8 mouse cellular contexts compared by ENCODE assay signal in genomic region chr3:135422232-135422855, GRCm38 (mm10). TPM values are rescaled to one million over a fixed set of nuclear protein-coding genes. Genes with fewer than 3 reads are reported as not detected.
DNase-seq lines count a peak whose midpoint lies in the region; ATAC-seq and TF ChIP-seq lines count a peak whose summit lies in the region.

No protein-coding gene starts in this region.

- H3K27ac ChIP-seq in liver, adult 2 months (replicated peaks; ENCODE audit: insufficient read depth, low read depth, low read length) = peak overlapping the region; percentile 75
- peak overlapping the region; percentile 87; the same call in 1 of the 2 replicates for H3K27ac ChIP-seq in embryonic facial prominence, embryonic 11.5 days (replicated peaks; ENCODE audit: low read depth, low read length)
- H3K27ac ChIP-seq in intestine, embryonic 15.5 days = peak overlapping the region; percentile 97
- peak overlapping the region; percentile 96 for H3K27ac ChIP-seq in neural tube, embryonic 13.5 days (replicated peaks)

- TF ChIP-seq POLR2A in liver, adult 2 months (IDR thresholded peaks at IDR 0.05; ENCODE audit: extremely low read depth, insufficient read depth, low read length) = no peak

- WGBS in liver, adult 2 months = 5% methylated on average over 8 of the region's 8 CpGs
- WGBS in embryonic facial prominence, embryonic 11.5 days = 29% methylated on average over 8 of the region's 8 CpGs
- WGBS in intestine, embryonic 15.5 days = 16% methylated on average over 8 of the region's 8 CpGs
- 31% methylated on average over 8 of the region's 8 CpGs for WGBS in neural tube, embryonic 13.5 days

- peaks cover 10% of the 10 kb centered on the region; the same call in 1 of the 2 replicates for H3K79me2 ChIP-seq in liver, adult 2 months (ENCODE audit: control insufficient read depth, insufficient read depth, low read length)

- ATAC-seq in embryonic facial prominence, embryonic 11.5 days (replicated peaks; ENCODE audit: insufficient number of reproducible peaks, low FRiP score, low TSS enrichment, low read depth) = no peak
- ATAC-seq in intestine, embryonic 15.5 days = peak; percentile 1; the same call in 1 of the 2 replicates
- no peak; the same call in 1 of the 2 replicates for ATAC-seq in neural tube, embryonic 13.5 days (ENCODE audit: low read depth)

- no peak for TF ChIP-seq CTCF in liver, adult 2 months (IDR thresholded peaks at IDR 0.05; ENCODE audit: low read depth, low read length)

- H3K27me3 ChIP-seq in liver, adult 2 months (ENCODE audit: control insufficient read depth, insufficient read depth, low read length) = no peaks in the 10 kb centered on the region
- no peaks in the 10 kb centered on the region for H3K27me3 ChIP-seq in embryonic facial prominence, embryonic 11.5 days (ENCODE audit: control insufficient read depth, insufficient read depth, low read length)
- H3K27me3 ChIP-seq in intestine, embryonic 15.5 days (replicated peaks) = no peaks in the 10 kb centered on the region
- no peaks in the 10 kb centered on the region for H3K27me3 ChIP-seq in neural tube, embryonic 13.5 days

- H3K36me3 ChIP-seq in liver, adult 2 months (ENCODE audit: control insufficient read depth, insufficient read depth, low read length) = no peaks in the 10 kb centered on the region
- no peaks in the 10 kb centered on the region for H3K36me3 ChIP-seq in embryonic facial prominence, embryonic 11.5 days (replicated peaks; ENCODE audit: control insufficient read depth, insufficient read depth, low read depth, low read length)
- H3K36me3 ChIP-seq in intestine, embryonic 15.5 days = no peaks in the 10 kb centered on the region
- H3K36me3 ChIP-seq in neural tube, embryonic 13.5 days = no peaks in the 10 kb centered on the region

- intact Hi-C loops in gastrocnemius, postnatal 14 days (cut with DNase I; ENCODE audit: low total_unique reads) = no loop called here

- H3K4me1 ChIP-seq in liver, adult 2 months (ENCODE audit: control insufficient read depth, insufficient read depth, low read length) = peaks cover 4% of the 10 kb centered on the region; the same call in 1 of the 2 replicates
- H3K4me1 ChIP-seq in embryonic facial prominence, embryonic 11.5 days (ENCODE audit: control insufficient read depth, insufficient read depth, low read length) = no peaks in the 10 kb centered on the region
- H3K4me1 ChIP-seq in intestine, embryonic 15.5 days (replicated peaks) = peaks cover 3% of the 10 kb centered on the region; the same call in 1 of the 2 replicates
- peaks cover 25% of the 10 kb centered on the region for H3K4me1 ChIP-seq in neural tube, embryonic 13.5 days (replicated peaks)

- peak overlapping the region; percentile 72 for H3K4me3 ChIP-seq in liver, adult 2 months (ENCODE audit: insufficient read depth, low read depth, low read length)
- peak overlapping the region; percentile 68 for H3K4me3 ChIP-seq in embryonic facial prominence, embryonic 11.5 days (ENCODE audit: low read depth, low read length)
- peak overlapping the region; percentile 80 for H3K4me3 ChIP-seq in intestine, embryonic 15.5 days (replicated peaks)
- H3K4me3 ChIP-seq in neural tube, embryonic 13.5 days = peak overlapping the region; percentile 57

- peak overlapping the region; percentile 83 for H3K9ac ChIP-seq in liver, adult 2 months (ENCODE audit: low read depth, low read length)
- H3K9ac ChIP-seq in embryonic facial prominence, embryonic 11.5 days (replicated peaks; ENCODE audit: low read length) = peak overlapping the region; percentile 84
- peak overlapping the region; percentile 86 for H3K9ac ChIP-seq in intestine, embryonic 15.5 days
- H3K9ac ChIP-seq in neural tube, embryonic 13.5 days = peak overlapping the region; percentile 72

- H3K9me3 ChIP-seq in embryonic facial prominence, embryonic 11.5 days (replicated peaks; ENCODE audit: control insufficient read depth, low read length) = no peaks in the 10 kb centered on the region
- H3K9me3 ChIP-seq in intestine, embryonic 15.5 days = no peaks in the 10 kb centered on the region
- no peaks in the 10 kb centered on the region for H3K9me3 ChIP-seq in neural tube, embryonic 13.5 days

- no peak for DNase-seq in liver, adult 2 months (ENCODE audit: extremely low read depth, low read depth, low spot score)
- DNase-seq in liver = no peak
- no peak for DNase-seq in embryonic facial prominence, embryonic 11.5 days (ENCODE audit: low spot score)
- no peak for DNase-seq in gastrocnemius, postnatal 14 days
- no peak for DNase-seq in ovary, adult 18-20 months (ENCODE audit: low spot score)
- DNase-seq in urinary bladder, postnatal 14 days (ENCODE audit: low spot score) = no peak

- peak overlapping the region; percentile 53 for H3K4me2 ChIP-seq in embryonic facial prominence, embryonic 11.5 days (ENCODE audit: low read depth, low read length)
- H3K4me2 ChIP-seq in intestine, embryonic 15.5 days (replicated peaks) = peak overlapping the region; percentile 70
- H3K4me2 ChIP-seq in neural tube, embryonic 13.5 days = peak overlapping the region; percentile 62

RNA-seq across cellular contexts. Expression of gene Cisd2, which starts 1.4 kb away (rescaled TPM):
- total RNA-seq in liver, adult 2 months (2014; rRNA removed) = 17.4 and 20.5 TPM in 2 replicates
- 19.2 and 23.1 TPM in 2 replicates for polyA plus RNA-seq in liver, adult 2 months (2012; rRNA removed)
- polyA plus RNA-seq in embryonic facial prominence, embryonic 11.5 days (2014; fragmentation: Nextera tagmentation; extraction: Ambion mirVana) = 59.1 and 62.8 TPM in 2 replicates
- 61.9 and 62.9 TPM in 2 replicates for polyA plus RNA-seq in intestine, embryonic 15.5 days (2015; fragmentation: Nextera tagmentation; extraction: Ambion mirVana)
- polyA plus RNA-seq in neural tube, embryonic 13.5 days (2015; fragmentation: Nextera tagmentation; extraction: Ambion mirVana) = 70.2 and 74.2 TPM in 2 replicates
- total RNA-seq in gastrocnemius, postnatal 14 days (2021) = 10 to 100 TPM; 20.0 to 21.0 TPM

RNA-seq across cellular contexts. Expression of gene Ube2d3, which starts 15.6 kb away (rescaled TPM):
- 230 and 243 TPM in 2 replicates for total RNA-seq in liver, adult 2 months (2014; rRNA removed)
- 210 and 283 TPM in 2 replicates for polyA plus RNA-seq in liver, adult 2 months (2012; rRNA removed)
- polyA plus RNA-seq in embryonic facial prominence, embryonic 11.5 days (2014; fragmentation: Nextera tagmentation; extraction: Ambion mirVana) = 676 and 720 TPM in 2 replicates
- 483 and 535 TPM in 2 replicates for polyA plus RNA-seq in intestine, embryonic 15.5 days (2015; fragmentation: Nextera tagmentation; extraction: Ambion mirVana)
- 425 and 477 TPM in 2 replicates for polyA plus RNA-seq in neural tube, embryonic 13.5 days (2015; fragmentation: Nextera tagmentation; extraction: Ambion mirVana)
- total RNA-seq in gastrocnemius, postnatal 14 days (2021) = 100 to 1,000 TPM; 286 to 311 TPM
